Mouse (Mus musculus) heart, embryonic 15.5 days (tissue): Measurements from ENCODE around the gene Hoxc4. TPM values are rescaled to one million over a fixed set of nuclear protein-coding genes. Genes with fewer than 3 reads are reported as not detected.

ENCODE experiments used
- ATAC-seq: fragments of 200-750 bp; cut with Nextera tagmentation; replicated peaks from 2 replicates; pipeline ENCODE4 v1.8.0; 2017; ENCODE audit warnings: low read depth, moderate TSS enrichment; ENCODE audit not compliant: insufficient number of reproducible peaks, insufficient read depth, low FRiP score
- H3K27ac ChIP-seq: fragments of 300-500 bp; sonication (generic); 2 replicates; pipeline ENCODE4 v1.5.1; 2015; ENCODE audit warnings: mild to moderate bottlenecking, inconsistent platforms
- H3K27me3 ChIP-seq: fragments of 300-500 bp; sonication (generic); 2 replicates; pipeline ENCODE4 v1.6.1; 2015; ENCODE audit warnings: inconsistent platforms
- H3K36me3 ChIP-seq: fragments of 300-500 bp; sonication (generic); 2 replicates; pipeline ENCODE4 v1.6.1; 2015; ENCODE audit warnings: mild to moderate bottlenecking, inconsistent platforms
- H3K4me1 ChIP-seq: fragments of 300-500 bp; sonication (generic); replicated peaks from 2 replicates; pipeline ENCODE4 v1.6.1; 2015; ENCODE audit warnings: inconsistent platforms
- H3K4me2 ChIP-seq: fragments of 300-500 bp; sonication (generic); 2 replicates; pipeline ENCODE4 v1.6.1; 2015; ENCODE audit warnings: inconsistent platforms, mild to moderate bottlenecking, moderate library complexity
- H3K4me3 ChIP-seq: fragments of 300-500 bp; sonication (generic); 2 replicates; pipeline ENCODE4 v1.5.1; 2015; ENCODE audit warnings: mild to moderate bottlenecking, inconsistent platforms
- H3K9ac ChIP-seq: fragments of 300-500 bp; sonication (generic); 2 replicates; pipeline ENCODE4 v1.6.1; 2015; ENCODE audit warnings: mild to moderate bottlenecking, inconsistent platforms
- H3K9me3 ChIP-seq: fragments of 300-500 bp; sonication (generic); replicated peaks from 2 replicates; pipeline ENCODE4 v1.6.1; 2016; ENCODE audit warnings: inconsistent platforms
- WGBS: fragments of 180-500 bp; shearing (Covaris S2); methylation state at CpG from one replicate; pipeline ENCODE4 v1.1.7; 2015; ENCODE audit warnings: mixed read lengths; 5-methylcytosine and 5-hydroxymethylcytosine counted together
- polyA plus RNA-seq: library from polyadenylated mRNA; unstranded; fragments of >200 nt; fragmentation: Nextera tagmentation; extraction: Ambion mirVana; gene quantifications from 2 replicates; pipeline ENCODE4 v1.2.1, GENCODE M21; 2015

Gene Hoxc4
- polyA plus RNA-seq, 1 experiment from 2014 or later: 0.52 TPM

GRCm38 (mm10) chr15:103051670-103052069, 32.9 kb downstream of the Hoxc4 start:
- Histone ChIP-seq H3K9me3 (no peaks in the 10 kb centered on the region), H3K27ac (no peak overlapping the region), H3K27me3 (peaks cover 93% of the 10 kb centered on the region), H3K9ac (no peak overlapping the region), H3K36me3 (no peaks in the 10 kb centered on the region), H3K4me3 (no peak overlapping the region), H3K4me1 (no peaks in the 10 kb centered on the region), H3K4me2 (no peak overlapping the region)
- ATAC-seq: no peak
- 70% methylated on average over 2 of the region's 2 CpGs for WGBS

- no peak overlapping the region for H3K9ac ChIP-seq
- H3K4me1 ChIP-seq: no peaks in the 10 kb centered on the region
- no peak overlapping the region for H3K4me2 ChIP-seq
- H3K27ac ChIP-seq: no peak overlapping the region
- no peak for ATAC-seq
- peaks cover 92% of the 10 kb centered on the region for H3K27me3 ChIP-seq
- H3K9me3 ChIP-seq: no peaks in the 10 kb centered on the region
- no peak overlapping the region for H3K4me3 ChIP-seq
- no peaks in the 10 kb centered on the region for H3K36me3 ChIP-seq
Observed at GRCm38 (mm10) chr15:103053210-103053609, 34.5 kb downstream of the Hoxc4 start.

- ATAC-seq: no peak
- Histone ChIP-seq H3K9me3 (no peaks in the 10 kb centered on the region), H3K4me3 (no peak overlapping the region), H3K27me3 (peaks cover 93% of the 10 kb centered on the region), H3K4me1 (peaks cover 9% of the 10 kb centered on the region), H3K27ac (no peak overlapping the region), H3K4me2 (no peak overlapping the region), H3K36me3 (no peaks in the 10 kb centered on the region), H3K9ac (no peak overlapping the region)
- 35% methylated on average over 2 of the region's 2 CpGs for WGBS
Observed at GRCm38 (mm10) chr15:103056396-103056795, 37.7 kb downstream of the Hoxc4 start.

GRCm38 (mm10) chr15:103058715-103059114, 40.0 kb downstream of the Hoxc4 start:
- no peak overlapping the region for H3K4me2 ChIP-seq
- H3K4me1 ChIP-seq: peaks cover 11% of the 10 kb centered on the region

GRCm38 (mm10) chr15:103059393-103059992, 40.8 kb downstream of the Hoxc4 start:
- Histone ChIP-seq H3K4me3 (no peak overlapping the region), H3K9ac (no peak overlapping the region), H3K4me1 (peaks cover 11% of the 10 kb centered on the region), H3K36me3 (no peaks in the 10 kb centered on the region), H3K4me2 (0 out of 2 replicates have a peak overlapping the region, but pooled peaks have one; percentile 7), H3K27ac (no peak overlapping the region), H3K9me3 (no peaks in the 10 kb centered on the region), H3K27me3 (peaks cover 96% of the 10 kb centered on the region)
- no peak for ATAC-seq
- WGBS: 7% methylated on average over 21 of the region's 21 CpGs

More at GRCm38 (mm10) chr15:103058715-103059114, 40.0 kb downstream of the Hoxc4 start:
- Histone ChIP-seq H3K36me3 (no peaks in the 10 kb centered on the region), H3K27me3 (peaks cover 96% of the 10 kb centered on the region), H3K27ac (no peak overlapping the region), H3K9me3 (no peaks in the 10 kb centered on the region), H3K9ac (no peak overlapping the region), H3K4me3 (no peak overlapping the region)
- ATAC-seq: no peak
- WGBS: 11% methylated on average over 12 of the region's 12 CpGs

DNA sequence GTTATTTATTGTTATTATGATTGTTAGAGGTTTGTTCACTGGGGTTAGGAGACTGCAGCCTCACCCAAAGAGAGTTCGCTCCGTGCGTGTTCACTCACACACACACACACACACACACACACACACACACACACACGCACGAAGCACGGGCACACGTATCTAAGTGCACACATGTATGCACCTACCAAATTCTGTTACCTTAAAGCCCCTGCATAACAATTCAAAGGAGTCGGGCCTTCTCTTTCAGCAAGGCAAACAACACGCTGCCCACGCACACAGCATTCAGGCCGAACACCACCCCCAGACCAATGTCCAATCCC, 41.2 kb downstream of the Hoxc4 start:
- Histone ChIP-seq H3K4me1 (peaks cover 11% of the 10 kb centered on the region), H3K4me2 (no peak overlapping the region), H3K4me3 (0 out of 2 replicates have a peak overlapping the region, but pooled peaks have one; percentile 7), H3K27ac (no peak overlapping the region), H3K36me3 (no peaks in the 10 kb centered on the region), H3K9me3 (no peaks in the 10 kb centered on the region), H3K27me3 (peaks cover 94% of the 10 kb centered on the region), H3K9ac (no peak overlapping the region)
- WGBS: 17% methylated on average over 11 of the region's 11 CpGs
- ATAC-seq: no peak

DNA sequence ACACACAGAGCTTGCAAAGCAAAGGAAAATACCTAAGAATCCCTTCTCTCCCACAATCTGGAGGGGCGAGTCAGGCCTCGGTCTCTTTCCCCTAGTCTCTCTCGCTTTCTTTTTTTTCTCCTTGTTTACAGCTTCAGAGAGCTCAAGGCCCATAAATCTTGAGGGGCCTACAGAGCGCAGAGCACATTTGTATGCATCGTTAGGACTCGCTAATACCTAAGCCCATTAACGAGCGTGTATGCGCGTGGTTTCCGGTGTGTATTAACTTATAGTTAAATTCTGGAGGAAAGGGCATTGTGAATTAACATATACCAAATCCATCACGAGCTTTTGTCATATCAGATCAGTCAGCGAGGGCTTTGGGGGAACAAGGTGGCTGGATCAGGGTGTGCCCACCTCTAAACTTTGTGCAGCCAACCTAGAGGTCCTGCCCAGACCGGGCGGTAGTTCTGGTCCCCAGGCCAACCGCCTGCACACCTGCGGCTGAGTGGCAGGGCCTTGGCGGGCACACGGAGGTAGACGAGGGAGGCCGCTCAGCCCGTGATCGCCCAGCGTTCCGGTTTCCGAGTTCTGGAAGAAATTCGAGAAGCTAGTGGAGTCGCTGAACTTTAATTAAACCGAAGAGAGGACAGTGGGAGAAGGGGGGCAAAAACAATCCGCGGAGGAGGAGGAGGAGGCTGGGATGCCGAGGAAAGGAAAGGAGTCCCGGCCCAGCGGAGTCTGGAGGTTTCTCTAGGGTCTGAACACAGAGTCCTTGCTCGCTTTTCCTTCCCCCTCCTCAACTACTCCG, 41.8 kb downstream of the Hoxc4 start:
- Histone ChIP-seq H3K4me3 (peak overlapping the region; percentile 7; the same call in 1 of the 2 replicates), H3K27me3 (peaks cover 94% of the 10 kb centered on the region), H3K4me2 (peak overlapping the region; percentile 23), H3K27ac (no peak overlapping the region), H3K36me3 (no peaks in the 10 kb centered on the region), H3K9me3 (no peaks in the 10 kb centered on the region), H3K9ac (no peak overlapping the region), H3K4me1 (peaks cover 11% of the 10 kb centered on the region)
- no peak for ATAC-seq
- WGBS: 5% methylated on average over 36 of the region's 36 CpGs

DNA sequence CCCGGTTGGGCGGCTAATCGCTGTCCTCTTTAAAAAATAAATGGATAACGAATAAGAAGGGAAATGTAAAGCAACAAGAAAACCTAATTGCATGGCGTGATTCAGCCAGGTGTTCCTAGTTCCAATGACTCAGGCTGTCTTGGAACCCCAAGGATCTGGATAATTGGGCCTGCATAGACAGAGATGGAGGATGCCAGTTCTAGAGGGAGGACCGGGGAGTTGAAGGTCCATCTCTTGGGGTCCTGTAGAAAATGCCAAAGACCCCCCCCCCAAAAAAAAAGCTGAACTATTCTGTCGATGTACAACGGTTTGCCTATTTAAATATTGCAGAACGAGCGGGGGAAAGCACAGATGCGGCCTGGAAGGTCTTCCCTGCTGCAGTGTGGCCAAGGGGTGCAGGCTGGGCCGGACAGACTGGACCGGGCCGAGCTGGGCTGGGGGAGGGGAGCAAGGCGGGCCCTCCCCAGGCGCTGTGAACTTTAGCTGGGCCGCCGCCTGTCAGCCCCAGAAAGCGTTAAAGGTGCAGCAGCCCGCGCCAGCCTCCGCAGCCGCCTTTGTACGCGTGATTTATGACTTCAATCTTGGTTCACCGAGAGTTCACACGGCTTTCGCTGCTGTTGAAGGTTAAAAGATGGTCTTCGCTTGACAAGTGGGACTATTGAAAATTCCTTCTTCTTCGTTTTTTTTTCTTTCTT, 42.5 kb downstream of the Hoxc4 start:
- ATAC-seq: no peak
- H3K4me1 ChIP-seq: peaks cover 11% of the 10 kb centered on the region
- no peak overlapping the region for H3K27ac ChIP-seq
- H3K4me2 ChIP-seq: 0 out of 2 replicates have a peak overlapping the region, but pooled peaks have one; percentile 23
- peaks cover 95% of the 10 kb centered on the region for H3K27me3 ChIP-seq
- H3K9me3 ChIP-seq: no peaks in the 10 kb centered on the region
- no peak overlapping the region for H3K9ac ChIP-seq
- no peaks in the 10 kb centered on the region for H3K36me3 ChIP-seq
- peak overlapping the region; percentile 10; the same call in 1 of the 2 replicates for H3K4me3 ChIP-seq
- 3% methylated on average over 30 of the region's 30 CpGs for WGBS

GRCm38 (mm10) chr15:103061988-103062387, 43.3 kb downstream of the Hoxc4 start:
- Histone ChIP-seq H3K9me3 (no peaks in the 10 kb centered on the region), H3K36me3 (no peaks in the 10 kb centered on the region), H3K4me2 (no peak overlapping the region), H3K27me3 (peaks cover 95% of the 10 kb centered on the region), H3K4me1 (peaks cover 11% of the 10 kb centered on the region), H3K4me3 (no peak overlapping the region), H3K27ac (no peak overlapping the region), H3K9ac (no peak overlapping the region)
- no peak for ATAC-seq
- 11% methylated on average over 2 of the region's 2 CpGs for WGBS

DNA sequence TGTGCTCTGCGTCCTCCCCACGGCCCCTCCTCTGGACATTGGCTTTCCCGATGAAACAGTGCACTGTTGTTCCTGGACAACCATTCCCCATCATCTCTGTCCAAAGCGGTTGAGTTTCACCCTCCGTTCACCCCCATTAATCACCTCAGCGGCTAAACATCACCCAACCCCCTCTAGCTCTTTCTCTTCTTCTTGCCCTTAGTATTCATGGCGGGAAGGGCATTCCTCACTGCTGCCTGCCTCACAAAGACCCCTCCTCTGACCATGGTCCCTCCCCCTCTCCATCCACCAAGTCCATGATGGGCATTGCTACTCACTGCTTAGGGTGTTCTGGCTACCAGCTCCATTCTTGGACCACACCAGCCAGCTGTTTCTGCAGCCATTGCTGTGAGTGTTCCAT, 46.9 kb downstream of the Hoxc4 start:
- WGBS: 36% methylated on average over 7 of the region's 7 CpGs
- Histone ChIP-seq H3K27me3 (peaks cover 98% of the 10 kb centered on the region), H3K36me3 (no peaks in the 10 kb centered on the region), H3K4me3 (no peak overlapping the region), H3K9me3 (no peaks in the 10 kb centered on the region), H3K27ac (no peak overlapping the region), H3K9ac (no peak overlapping the region), H3K4me2 (no peak overlapping the region), H3K4me1 (peaks cover 9% of the 10 kb centered on the region)
- ATAC-seq: no peak

DNA sequence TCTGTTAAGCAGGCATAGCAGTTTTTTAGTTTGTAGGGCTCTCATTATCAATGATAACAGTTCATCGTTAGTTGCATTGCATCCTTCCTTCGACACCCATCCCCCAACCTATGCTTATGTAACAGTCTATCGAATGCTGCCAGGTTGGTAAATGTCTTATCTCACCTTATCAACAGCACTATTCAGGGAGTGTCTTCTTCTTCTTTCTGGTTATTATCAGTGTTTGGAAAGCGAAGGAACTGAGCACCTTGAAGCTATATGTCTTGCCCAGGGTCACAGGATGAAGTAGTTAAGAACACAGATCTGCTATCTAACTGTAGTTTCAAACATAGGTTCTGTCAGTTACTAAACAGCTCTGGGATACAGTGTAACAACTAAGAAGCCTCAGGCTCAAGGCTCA, 49.0 kb downstream of the Hoxc4 start:
- no peak for ATAC-seq
- H3K27me3 ChIP-seq: peaks cover 97% of the 10 kb centered on the region
- H3K9ac ChIP-seq: no peak overlapping the region
- H3K4me3 ChIP-seq: no peak overlapping the region
- H3K4me2 ChIP-seq: no peak overlapping the region
- 36% methylated on average over 4 of the region's 4 CpGs for WGBS
- H3K9me3 ChIP-seq: no peaks in the 10 kb centered on the region
- H3K4me1 ChIP-seq: no peaks in the 10 kb centered on the region
- H3K27ac ChIP-seq: no peak overlapping the region
- no peaks in the 10 kb centered on the region for H3K36me3 ChIP-seq
